Mouse (Mus musculus) heart, postnatal 4 days (tissue): ENCODE measurements at regions not wholly inside any gene's neighbourhood (a gene's known extent, or its start where the extent isn't known, plus 50 kb on each side); places are given as distances from the start of the nearest gene placed in this dataset.

Source experiments
- DNase-seq: peaks from one replicate; pipeline ENCODE4 v3.0.0; 2021

DNA sequence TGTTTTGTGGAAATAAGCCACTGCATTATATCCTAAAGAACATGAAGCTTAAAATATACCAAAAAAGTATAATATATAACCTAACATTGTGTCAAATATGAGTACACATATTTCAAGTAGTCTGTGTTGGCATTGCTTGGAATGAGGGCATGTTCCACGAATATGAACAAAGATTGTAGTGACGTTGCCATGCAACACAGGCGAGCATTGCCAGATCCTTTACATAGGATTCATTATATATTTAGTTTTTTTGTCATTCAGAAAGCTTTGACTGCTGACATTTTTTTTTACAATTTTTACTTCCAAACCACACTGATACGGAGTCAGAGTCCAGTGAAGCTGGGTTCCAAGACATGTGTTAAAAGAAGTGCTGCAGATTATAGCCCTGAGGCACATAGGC lies 900.1 kb downstream of the Efnb2 start:
- DNase-seq: no peak

DNA sequence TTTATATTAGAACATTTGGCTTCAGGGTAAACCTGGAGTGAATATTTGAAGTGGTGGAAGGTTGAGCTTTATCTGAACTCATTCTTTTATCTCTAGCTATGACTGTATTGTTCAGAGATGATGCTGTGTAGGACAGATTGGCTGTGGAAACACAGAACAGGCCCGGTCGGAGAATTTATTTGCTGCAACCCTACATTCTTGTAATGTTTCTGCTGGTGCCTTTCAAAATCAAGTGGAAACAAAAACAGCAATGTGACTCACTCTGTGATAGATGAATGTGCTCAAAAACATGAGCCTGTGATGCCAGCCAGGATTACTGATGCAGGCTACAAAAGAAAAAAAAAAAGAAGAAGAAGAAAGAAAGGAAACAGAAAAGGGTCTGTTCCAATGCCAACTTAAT lies 928.3 kb downstream of the Efnb2 start:
- DNase-seq: no peak

DNA sequence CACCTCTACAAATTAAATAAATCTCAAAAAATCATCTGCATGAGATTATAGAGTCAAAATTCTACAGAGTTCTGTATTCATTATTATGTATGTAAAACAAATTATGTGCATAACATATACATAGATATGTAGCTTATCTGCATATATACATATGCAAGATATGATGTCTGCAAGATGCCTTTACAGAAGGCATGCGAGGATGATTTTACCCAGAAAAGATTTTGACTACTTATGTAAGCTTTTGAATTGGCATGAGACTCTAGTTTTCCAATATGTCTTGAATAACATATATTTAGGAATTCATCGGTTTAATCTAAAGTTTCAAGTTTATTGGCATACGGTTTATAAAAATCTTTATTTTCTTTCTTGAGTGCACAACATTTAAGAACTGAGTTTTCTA lies 939.2 kb downstream of the Efnb2 start:
- DNase-seq: no peak

DNA sequence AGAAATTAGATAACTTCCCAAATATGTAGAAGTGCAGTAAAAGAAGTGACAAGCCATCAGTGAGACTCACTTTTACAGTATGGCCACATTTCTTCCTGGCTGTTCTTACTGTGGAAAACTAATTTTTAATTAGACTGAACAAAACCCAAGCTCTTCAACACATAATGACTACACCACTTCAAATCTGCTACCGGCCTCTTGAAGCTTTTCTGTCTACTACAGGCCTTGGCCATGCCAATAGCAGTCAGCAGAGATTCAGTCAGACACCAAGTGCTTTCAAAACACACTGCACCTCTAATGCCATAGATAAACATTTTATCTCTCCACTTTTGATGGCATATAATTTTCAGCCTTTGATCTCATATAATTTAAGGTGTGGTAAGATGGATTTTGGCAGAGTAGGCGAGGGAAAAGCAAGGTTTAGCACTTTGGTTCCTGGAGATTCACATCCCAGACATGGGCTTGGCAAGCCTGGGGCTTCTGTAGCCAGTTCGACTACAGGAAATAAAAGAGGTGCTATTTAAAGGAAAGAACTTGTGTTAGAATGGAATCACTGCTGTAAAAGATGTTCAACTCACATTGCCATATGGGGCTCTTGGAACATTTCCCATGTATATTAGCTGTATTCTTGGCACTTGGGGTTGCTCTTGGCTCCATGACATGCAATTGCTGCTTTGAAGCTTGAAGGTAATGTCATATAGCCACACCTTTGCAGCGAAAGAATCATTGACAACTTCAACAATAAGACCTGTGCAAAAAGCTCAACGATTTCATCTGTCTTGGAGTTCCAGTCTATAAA lies 941.9 kb downstream of the Efnb2 start:
- no peak for DNase-seq

DNA sequence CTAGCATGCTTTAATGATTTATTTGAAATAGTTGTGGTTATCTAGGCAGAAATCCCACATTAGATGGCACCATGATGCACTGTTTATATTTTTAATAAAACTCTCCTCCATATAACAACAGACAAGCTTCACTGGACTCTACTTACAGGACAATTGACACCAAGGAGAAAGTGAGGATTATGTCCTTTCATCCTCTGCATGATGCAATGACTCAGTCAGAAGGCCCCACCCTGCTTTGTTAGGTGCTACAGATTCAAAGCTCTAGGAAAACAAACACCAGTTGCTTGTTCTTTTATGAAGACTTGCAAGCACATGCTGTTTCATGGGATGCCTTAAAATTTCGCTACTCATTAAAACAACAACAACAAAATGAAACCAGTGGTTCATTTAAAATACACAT lies 950.3 kb downstream of the Efnb2 start:
- DNase-seq: no peak

DNA sequence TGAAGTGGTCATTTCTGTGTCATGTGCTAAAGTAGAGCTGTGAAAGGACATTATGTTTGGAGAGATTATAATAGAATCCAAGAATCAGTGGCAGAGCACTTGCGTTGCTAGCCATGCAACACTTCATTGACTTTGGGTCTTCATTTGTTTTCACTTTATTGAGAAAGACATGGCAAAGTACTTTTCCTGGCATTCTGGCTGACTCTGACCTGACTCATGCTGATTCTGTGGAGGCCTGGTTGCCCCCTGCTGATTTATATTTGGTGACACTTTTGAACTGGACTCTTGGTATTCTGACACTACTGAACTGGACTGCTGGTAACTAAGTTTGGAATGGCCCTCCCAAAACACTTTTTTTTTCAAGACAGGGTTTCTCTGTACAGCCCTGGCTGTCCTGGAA lies 951.6 kb downstream of the Efnb2 start:
- no peak for DNase-seq

DNA sequence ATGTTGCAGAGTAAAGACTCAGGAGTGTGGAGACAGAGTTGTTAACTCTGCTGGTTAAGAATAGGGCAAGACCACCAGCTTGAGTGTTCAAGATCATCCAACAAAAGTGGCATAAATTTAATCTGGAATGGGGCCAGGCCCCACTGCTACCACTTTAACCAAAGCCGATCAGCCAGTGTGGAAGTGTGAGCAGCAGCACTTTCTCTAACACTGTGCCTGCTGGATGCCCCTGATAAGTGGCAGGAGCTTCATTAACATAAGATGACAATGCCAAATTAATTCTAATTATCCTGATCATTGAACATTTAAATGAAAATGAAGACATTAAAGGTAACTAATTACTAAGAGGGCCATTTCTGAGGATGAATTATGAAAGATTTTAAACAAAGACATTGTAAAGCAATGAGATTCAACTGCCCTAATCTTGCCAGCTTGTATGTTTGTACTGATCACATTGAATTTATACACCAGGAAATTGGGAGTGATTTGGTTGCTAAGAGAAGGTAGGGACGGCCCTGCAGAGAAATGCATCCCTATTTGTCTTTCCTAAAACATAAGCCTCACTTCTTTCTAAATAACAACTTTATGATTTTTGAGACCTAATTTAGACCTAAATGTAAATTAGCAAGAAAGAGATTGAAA lies 969.6 kb downstream of the Efnb2 start:
- DNase-seq: no peak

DNA sequence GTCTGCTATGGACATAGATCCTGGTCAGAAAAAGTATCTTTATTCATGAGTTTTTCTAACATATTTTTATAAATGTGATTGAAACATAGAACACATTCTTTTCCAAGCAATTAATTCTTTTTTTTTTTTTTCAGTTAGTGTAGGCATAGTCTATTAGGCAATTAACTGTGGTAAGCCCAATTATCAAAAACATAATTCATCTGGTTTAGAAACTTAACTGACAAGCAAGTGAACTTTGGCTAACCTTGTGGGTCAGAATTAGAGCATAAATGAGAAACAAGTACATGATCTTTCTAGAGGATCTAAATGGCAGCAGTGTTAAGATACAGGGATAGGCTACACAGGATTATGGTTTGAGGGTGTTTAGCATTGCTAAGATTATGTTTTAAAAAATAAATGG lies 1007.2 kb downstream of the Efnb2 start:
- DNase-seq: no peak
